ENCODE assay signal across 8 mouse cellular contexts in the genomic region with DNA sequence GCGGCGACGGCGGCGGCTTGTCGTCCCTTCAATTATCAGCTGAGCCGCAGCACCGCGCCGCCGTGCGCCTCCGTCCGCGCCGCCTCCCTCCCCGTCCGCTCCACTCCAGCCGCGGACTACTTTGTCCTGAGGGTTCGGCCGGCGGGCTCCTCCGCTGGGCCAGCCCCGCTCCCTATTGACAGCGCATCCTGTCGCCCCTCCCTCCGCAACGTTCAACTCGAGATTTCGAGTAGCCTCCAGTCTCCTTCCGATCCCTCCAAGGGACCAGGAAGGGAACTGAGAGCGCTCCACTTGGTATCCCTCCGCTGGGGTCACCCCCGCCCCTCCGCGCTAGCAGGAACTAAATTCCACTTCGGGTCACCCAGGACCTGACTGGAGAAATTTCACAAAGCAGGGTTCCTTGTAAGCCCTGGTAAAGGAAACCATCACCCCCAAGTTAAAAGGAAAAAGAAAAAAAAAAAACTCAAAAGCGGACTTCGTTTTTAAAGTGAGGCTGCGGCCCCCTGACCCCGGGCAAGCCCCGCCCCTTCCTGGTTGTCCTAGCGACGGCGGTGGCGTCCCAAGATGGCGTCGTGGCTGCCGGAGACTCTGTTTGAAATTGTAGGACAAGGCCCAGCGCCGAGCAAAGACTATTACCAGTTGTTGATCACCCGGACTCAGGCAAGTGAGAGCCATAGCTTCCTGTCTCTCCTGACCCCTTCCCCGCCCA. TPM values are rescaled to one million over a fixed set of nuclear protein-coding genes. Genes with fewer than 3 reads are reported as not detected.
DNase-seq lines count a peak whose midpoint lies in the region; ATAC-seq and TF ChIP-seq lines count a peak whose summit lies in the region.

TSS of gene Fbxo36 (plus strand) at position 533 of the 709 bp plus-strand sequence.

- H3K4me2 ChIP-seq in heart, embryonic 12.5 days, result peak within 1 kb of the TSS; percentile 84
- peak within 1 kb of the TSS; percentile 73 for H3K4me2 ChIP-seq in kidney, postnatal 0 days (ENCODE audit: low read length)
- H3K4me2 ChIP-seq in liver, embryonic 11.5 days, result peak within 1 kb of the TSS; percentile 78
- peak within 1 kb of the TSS; percentile 66 for H3K4me2 ChIP-seq in stomach, embryonic 14.5 days (replicated peaks; ENCODE audit: low read depth, low read length)

- H3K27me3 ChIP-seq in heart, embryonic 12.5 days (replicated peaks), result no peaks in the 10 kb centered on the region
- no peaks in the 10 kb centered on the region for H3K27me3 ChIP-seq in kidney, postnatal 0 days (ENCODE audit: insufficient read depth, low read length)
- H3K27me3 ChIP-seq in liver, embryonic 11.5 days (replicated peaks; ENCODE audit: control insufficient read depth, insufficient read depth, low read length), result no peaks in the 10 kb centered on the region
- H3K27me3 ChIP-seq in stomach, embryonic 14.5 days (ENCODE audit: control insufficient read depth, insufficient read depth, low read length), result no peaks in the 10 kb centered on the region

- no peak for TF ChIP-seq CTCF in kidney, postnatal 0 days (IDR thresholded peaks at IDR 0.05; ENCODE audit: low read depth)

- peak; percentile 95 for DNase-seq in CD4-positive helper T cell, adult 2 months (ENCODE audit: low read depth, low spot score)
- peak; percentile 91 for DNase-seq in brain, embryonic 18.5 days (ENCODE audit: low read depth, low spot score)
- peak; percentile 98 for DNase-seq in kidney, postnatal 0 days (ENCODE audit: low spot score)
- peak; percentile 91 for DNase-seq in liver, embryonic 11.5 days (ENCODE audit: low spot score)
- DNase-seq in naive thymus-derived CD4-positive, alpha-beta T cell, adult 2 months (ENCODE audit: low read depth), result peak; percentile 96

- peak within 1 kb of the TSS; percentile 98 for H3K27ac ChIP-seq in heart, embryonic 12.5 days (ENCODE audit: poor library complexity, severe bottlenecking)
- H3K27ac ChIP-seq in kidney, postnatal 0 days, result peak within 1 kb of the TSS; percentile 99
- peak within 1 kb of the TSS; percentile 98 for H3K27ac ChIP-seq in liver, embryonic 11.5 days (ENCODE audit: low read depth, low read length)
- H3K27ac ChIP-seq in stomach, embryonic 14.5 days (ENCODE audit: low read length), result peak within 1 kb of the TSS; percentile 99

- H3K4me1 ChIP-seq in heart, embryonic 12.5 days (replicated peaks), result peaks cover 4% of the 10 kb centered on the region
- 0 out of 2 replicates have a peak, but pooled peaks cover 3% of the 10 kb centered on the region for H3K4me1 ChIP-seq in kidney, postnatal 0 days (replicated peaks; ENCODE audit: insufficient read depth, low read length)
- H3K4me1 ChIP-seq in liver, embryonic 11.5 days (replicated peaks; ENCODE audit: control insufficient read depth, insufficient read depth, low read length), result no peaks in the 10 kb centered on the region
- H3K4me1 ChIP-seq in stomach, embryonic 14.5 days (ENCODE audit: control insufficient read depth, insufficient read depth, low read length), result 0 out of 2 replicates have a peak, but pooled peaks cover 4% of the 10 kb centered on the region

- no peaks in the 10 kb centered on the region for H3K36me3 ChIP-seq in heart, embryonic 12.5 days
- H3K36me3 ChIP-seq in kidney, postnatal 0 days (ENCODE audit: insufficient read depth, low read length), result no peaks in the 10 kb centered on the region
- no peaks in the 10 kb centered on the region for H3K36me3 ChIP-seq in liver, embryonic 11.5 days (ENCODE audit: control insufficient read depth, insufficient read depth, low read length)
- no peaks in the 10 kb centered on the region for H3K36me3 ChIP-seq in stomach, embryonic 14.5 days (ENCODE audit: control insufficient read depth, insufficient read depth, low read length)

- 0% methylated on average over 54 of the region's 54 CpGs for WGBS in heart, embryonic 12.5 days
- under 1% methylated on average over 52 of the region's 54 CpGs for WGBS in kidney, postnatal 0 days
- WGBS in liver, embryonic 11.5 days, result under 1% methylated on average over 49 of the region's 54 CpGs
- under 1% methylated on average over 52 of the region's 54 CpGs for WGBS in stomach, embryonic 14.5 days

- H3K9ac ChIP-seq in heart, embryonic 12.5 days, result peak within 1 kb of the TSS; percentile 100
- peak within 1 kb of the TSS; percentile 99 for H3K9ac ChIP-seq in kidney, postnatal 0 days (ENCODE audit: low read depth, low read length)
- H3K9ac ChIP-seq in liver, embryonic 11.5 days (ENCODE audit: low read depth, low read length), result peak within 1 kb of the TSS; percentile 99
- peak within 1 kb of the TSS; percentile 92 for H3K9ac ChIP-seq in stomach, embryonic 14.5 days (replicated peaks; ENCODE audit: low read depth, low read length)

- peak; percentile 86 for ATAC-seq in erythroid progenitor cell, adult 5-6 weeks (replicated peaks; ENCODE audit: low FRiP score, poor library complexity, severe bottlenecking)
- ATAC-seq in heart, embryonic 12.5 days (ENCODE audit: insufficient number of reproducible peaks, low FRiP score), result peak; percentile 91
- ATAC-seq in kidney, postnatal 0 days (replicated peaks; ENCODE audit: low FRiP score, low read depth), result peak; percentile 94
- ATAC-seq in liver, embryonic 11.5 days (replicated peaks; ENCODE audit: low FRiP score), result peak; percentile 84
- ATAC-seq in stomach, embryonic 14.5 days (ENCODE audit: insufficient number of reproducible peaks, insufficient read depth, low FRiP score, low read depth), result peak; percentile 89

- H3K9me3 ChIP-seq in heart, embryonic 12.5 days (replicated peaks), result no peaks in the 10 kb centered on the region
- H3K9me3 ChIP-seq in kidney, postnatal 0 days (replicated peaks; ENCODE audit: low read length), result no peaks in the 10 kb centered on the region
- no peaks in the 10 kb centered on the region for H3K9me3 ChIP-seq in liver, embryonic 11.5 days (ENCODE audit: control insufficient read depth, low read length)
- H3K9me3 ChIP-seq in stomach, embryonic 14.5 days (ENCODE audit: control insufficient read depth, low read depth, low read length), result no peaks in the 10 kb centered on the region

- H3K4me3 ChIP-seq in heart, embryonic 12.5 days, result peak within 1 kb of the TSS; percentile 96
- peak within 1 kb of the TSS; percentile 99 for H3K4me3 ChIP-seq in kidney, postnatal 0 days (replicated peaks; ENCODE audit: low read depth, low read length)
- H3K4me3 ChIP-seq in liver, embryonic 11.5 days (ENCODE audit: low read depth, low read length), result peak within 1 kb of the TSS; percentile 98
- peak within 1 kb of the TSS; percentile 94 for H3K4me3 ChIP-seq in stomach, embryonic 14.5 days (ENCODE audit: low read depth, low read length)

RNA-seq across cellular contexts. Expression of gene Fbxo36, which starts in this region (rescaled TPM):
- 5.8 TPM in 1 of 2 replicates, not detected in the other for total RNA-seq in erythroid progenitor cell, adult 5-6 weeks (2015; ENCODE audit: low replicate concordance)
- total RNA-seq in erythroid progenitor cell, adult 5-6 weeks (2017; ENCODE audit: low replicate concordance), result 1.7 TPM in 1 of 2 replicates, not detected in the other
- 8.6 and 8.9 TPM in 2 replicates for polyA plus RNA-seq in heart, embryonic 12.5 days (2016; fragmentation: Nextera tagmentation; extraction: Ambion mirVana)
- 17.9 and 19.9 TPM in 2 replicates for polyA plus RNA-seq in kidney, postnatal 0 days (2015; fragmentation: Nextera tagmentation; extraction: Ambion mirVana)
- 10.2 and 10.4 TPM in 2 replicates for polyA plus RNA-seq in liver, embryonic 11.5 days (2014; fragmentation: Nextera tagmentation; extraction: Ambion mirVana)
- polyA plus RNA-seq in stomach, embryonic 14.5 days (2014; fragmentation: Nextera tagmentation; extraction: Ambion mirVana), result 8.1 and 11.4 TPM in 2 replicates

Comparison
In these comparisons a context has a peak if more than half of its experiments do, and no peak if none do; other contexts are left out.
1. Peak in every context shown above with its lines: DNase-seq, ATAC-seq, H3K4me3 ChIP-seq and H3K27ac ChIP-seq.